Mouse (Mus musculus) gastrocnemius, postnatal 25 days (tissue): ENCODE data around the gene Drd1. TPM values are rescaled to one million over a fixed set of nuclear protein-coding genes. Genes with fewer than 3 reads are reported as not detected.

Source experiments
- total RNA-seq, 2 experiments: library from RNA; stranded (reverse); gene quantifications; 1 replicate in 1 of 2; 2 replicates in 1 of 2; pipeline ENCODE4 v1.2.3; 2021

Gene Drd1
- total RNA-seq, 2 experiments from 2014 or later, result 0.08 to 0.11 TPM

Other genes starting within 250 kb of the Drd1 start
- gene Sfxn1, start 16.2 kb upstream of the Drd1 start, total RNA-seq, result 1 to 10 TPM; 2.3 to 4.4 TPM
- not detected for gene Hrh2, start 136.4 kb upstream of the Drd1 start, total RNA-seq